Mouse (Mus musculus) lung, postnatal 0 days (tissue): ENCODE data around the gene Zfp507. TPM values are rescaled to one million over a fixed set of nuclear protein-coding genes. Genes with fewer than 3 reads are reported as not detected.

ENCODE experiments used
- ATAC-seq: fragments of 200-750 bp; cut with Nextera tagmentation; 2 replicates; pipeline ENCODE4 v1.8.0; 2017; ENCODE audit warnings: moderate library complexity
- DNase-seq: peaks from one replicate; pipeline ENCODE4 v3.0.0-alpha.2; 2016; ENCODE audit warnings: low spot score
- H3K27ac ChIP-seq: fragments of 300-500 bp; sonication (generic); 2 replicates; pipeline ENCODE4 v1.5.1; 2014; ENCODE audit warnings: antibody characterized with exemption, mild to moderate bottlenecking, low read length, mixed read lengths
- H3K27me3 ChIP-seq: fragments of 300-500 bp; sonication (generic); replicated peaks from 2 replicates; pipeline ENCODE4 v1.6.1; 2014; ENCODE audit warnings: low read length, mixed read lengths; ENCODE audit not compliant: insufficient read depth
- H3K36me3 ChIP-seq: fragments of 300-500 bp; sonication (generic); 2 replicates; pipeline ENCODE4 v1.6.1; 2014; ENCODE audit warnings: low read length, mixed read lengths; ENCODE audit not compliant: insufficient read depth
- H3K4me1 ChIP-seq: fragments of 300-500 bp; sonication (generic); 2 replicates; pipeline ENCODE4 v1.6.1; 2014; ENCODE audit warnings: antibody characterized with exemption, low read depth, low read length, mixed read lengths; ENCODE audit not compliant: insufficient read depth
- H3K4me2 ChIP-seq: fragments of 300-500 bp; sonication (generic); replicated peaks from 2 replicates; pipeline ENCODE4 v1.6.1; 2014; ENCODE audit warnings: low read depth, mild to moderate bottlenecking, low read length, moderate library complexity, mixed read lengths
- H3K4me3 ChIP-seq: fragments of 300-500 bp; sonication (generic); 2 replicates; pipeline ENCODE4 v1.5.1; 2014; ENCODE audit warnings: low read depth, low read length
- H3K9ac ChIP-seq: fragments of 300-500 bp; sonication (generic); replicated peaks from 2 replicates; pipeline ENCODE4 v1.6.1; 2014; ENCODE audit warnings: low read depth, mild to moderate bottlenecking
- H3K9me3 ChIP-seq: fragments of 300-500 bp; sonication (generic); 2 replicates; pipeline ENCODE4 v1.6.1; 2016; ENCODE audit warnings: low read length, mixed read lengths
- CTCF ChIP-seq: IDR thresholded peaks from 2 replicates; pipeline ENCODE4 v1.5.1; 2016; ENCODE audit warnings: antibody characterized with exemption, mild to moderate bottlenecking
- EP300 ChIP-seq: IDR thresholded peaks from 2 replicates; pipeline ENCODE4 v1.6.1; 2016; ENCODE audit warnings: antibody characterized with exemption, mild to moderate bottlenecking, control low read depth
- WGBS: fragments of 180-500 bp; shearing (Covaris S2); extraction: QIAGEN DNeasy Blood & Tissue Kit; methylation state at CpG from one replicate; pipeline ENCODE4 v1.1.7; 2014; 5-methylcytosine and 5-hydroxymethylcytosine counted together
- polyA plus RNA-seq: library from polyadenylated mRNA; unstranded; fragments of >200 nt; fragmentation: Nextera tagmentation; extraction: Ambion mirVana; gene quantifications from 2 replicates; pipeline ENCODE4 v1.2.1, GENCODE M21; 2015

Gene Zfp507
- polyA plus RNA-seq, 1 experiment from 2014 or later: 6.9 TPM

DNA sequence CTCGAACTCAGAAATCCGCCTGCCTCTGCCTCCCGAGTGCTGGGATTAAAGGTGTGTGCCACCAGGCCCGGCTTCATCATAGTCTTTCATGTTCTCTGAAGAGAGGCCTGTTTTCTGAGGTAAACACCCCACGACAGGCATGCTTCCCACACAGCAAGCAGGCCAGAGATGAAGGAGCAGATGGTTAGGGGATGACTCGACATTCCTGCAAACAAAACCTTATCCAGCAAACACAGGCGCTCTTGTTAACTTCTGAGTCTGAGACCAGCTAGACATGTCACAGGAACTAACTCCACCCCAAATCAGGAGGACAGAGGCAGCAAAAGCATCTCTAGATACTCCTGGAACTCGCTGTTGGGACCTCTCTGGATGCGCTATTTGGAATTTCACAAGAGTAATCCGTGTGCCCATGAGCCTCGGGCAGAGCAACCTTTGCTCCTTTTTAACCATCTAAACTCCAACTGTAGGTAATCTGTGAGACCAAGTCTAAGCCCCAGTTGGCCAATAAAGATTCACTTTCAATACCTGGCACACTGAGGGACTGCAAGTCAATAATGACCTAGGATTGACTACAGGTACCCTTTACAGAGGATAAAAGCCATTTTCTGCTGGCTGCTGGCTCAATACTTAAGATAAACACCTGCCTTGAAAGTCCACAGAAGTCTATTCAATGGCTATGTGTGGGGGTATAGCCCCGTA, 10.5 kb downstream of the Zfp507 start:
- Histone ChIP-seq H3K4me3 (no peak overlapping the region), H3K9ac (no peak overlapping the region), H3K27ac (no peak overlapping the region), H3K4me1 (no peaks in the 10 kb centered on the region; the same call in 1 of the 2 replicates), H3K4me2 (no peak overlapping the region), H3K36me3 (peaks cover 42% of the 10 kb centered on the region), H3K27me3 (no peaks in the 10 kb centered on the region), H3K9me3 (no peaks in the 10 kb centered on the region)
- ATAC-seq (no peak), DNase-seq (no peak)
- 77% methylated on average over 12 of the region's 12 CpGs for WGBS
- TF ChIP-seq CTCF (no peak), EP300 (no peak)

DNA sequence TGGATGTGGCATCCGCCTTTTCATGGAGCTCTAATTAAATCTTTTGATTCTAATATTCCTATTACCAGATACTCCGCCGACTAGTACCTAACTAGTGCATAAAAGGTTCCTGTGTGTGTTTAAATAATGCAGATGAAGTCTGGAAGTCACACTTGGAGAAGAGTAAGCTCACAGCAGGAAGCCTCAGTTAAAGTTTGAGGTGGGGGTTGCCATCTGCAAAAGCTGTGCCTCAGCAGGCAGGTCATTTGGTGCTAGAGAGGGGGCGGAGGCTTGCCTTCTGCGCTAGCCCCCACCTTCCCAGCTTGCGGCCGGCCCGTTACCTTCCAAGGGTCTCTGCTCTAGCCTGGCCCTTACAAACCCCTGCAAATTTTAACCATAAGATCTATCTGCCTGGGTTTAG, 11.9 kb downstream of the Zfp507 start:
- no peak for DNase-seq
- Histone ChIP-seq H3K9me3 (no peaks in the 10 kb centered on the region), H3K4me2 (no peak overlapping the region), H3K4me1 (no peaks in the 10 kb centered on the region; the same call in 1 of the 2 replicates), H3K27me3 (no peaks in the 10 kb centered on the region), H3K4me3 (no peak overlapping the region), H3K9ac (no peak overlapping the region), H3K27ac (no peak overlapping the region), H3K36me3 (peaks cover 47% of the 10 kb centered on the region)
- TF ChIP-seq CTCF: no peak
- TF ChIP-seq EP300: no peak
- ATAC-seq: no peak
- 84% methylated on average over 8 of the region's 8 CpGs for WGBS

DNA sequence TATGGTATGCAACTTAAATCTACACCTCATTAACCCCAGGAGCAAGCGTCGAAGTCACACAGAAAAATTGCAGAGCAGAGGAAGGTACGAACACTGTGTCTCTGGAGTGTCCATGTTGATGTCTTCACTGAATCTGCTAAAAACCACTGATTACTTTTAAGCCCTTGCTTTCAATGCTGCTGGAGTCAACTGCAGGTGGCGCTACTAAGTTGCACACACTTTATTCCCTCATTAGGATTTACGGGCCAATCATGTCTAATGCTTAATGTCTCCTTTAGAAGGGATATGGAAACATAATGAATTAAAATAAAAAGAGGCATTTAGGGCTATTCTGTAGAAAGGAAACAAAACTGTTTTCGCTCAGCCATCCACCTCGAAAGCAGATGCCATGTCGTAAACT, 12.6 kb downstream of the Zfp507 start:
- peak; percentile 42 for DNase-seq
- Histone ChIP-seq H3K9ac (no peak overlapping the region), H3K36me3 (peaks cover 44% of the 10 kb centered on the region), H3K27ac (no peak overlapping the region), H3K27me3 (no peaks in the 10 kb centered on the region), H3K4me2 (no peak overlapping the region), H3K9me3 (no peaks in the 10 kb centered on the region), H3K4me1 (no peaks in the 10 kb centered on the region; the same call in 1 of the 2 replicates), H3K4me3 (no peak overlapping the region)
- TF ChIP-seq EP300: no peak
- TF ChIP-seq CTCF: peak; percentile 72
- no peak for ATAC-seq
- 82% methylated on average over 8 of the region's 8 CpGs for WGBS

DNA sequence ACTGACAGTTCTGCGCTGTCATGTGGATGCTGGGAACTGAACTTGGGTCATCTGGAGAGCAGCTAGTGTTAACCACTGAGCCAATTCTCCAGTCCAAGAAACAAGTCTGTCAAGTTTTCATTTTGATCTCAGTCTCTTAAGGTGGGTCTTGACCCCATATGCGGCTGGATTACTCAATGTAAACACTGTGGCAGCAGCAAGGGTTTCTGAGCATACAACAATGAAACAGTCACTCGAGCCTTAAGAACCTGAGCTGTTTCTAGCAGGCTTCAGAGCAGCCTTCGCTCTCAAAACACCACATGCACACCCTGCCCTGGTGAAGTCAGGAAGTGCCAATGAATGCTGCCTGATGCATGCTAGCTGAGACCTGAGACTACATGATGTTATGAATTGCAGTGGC, 17.2 kb downstream of the Zfp507 start:
- no peaks in the 10 kb centered on the region for H3K4me1 ChIP-seq
- H3K9ac ChIP-seq: no peak overlapping the region
- H3K27me3 ChIP-seq: no peaks in the 10 kb centered on the region
- ATAC-seq (peak; percentile 90), DNase-seq (peak; percentile 77)
- peaks cover 13% of the 10 kb centered on the region for H3K36me3 ChIP-seq
- TF ChIP-seq EP300 (peak; percentile 21; the same call in 1 of the 2 replicates), CTCF (no peak)
- H3K4me2 ChIP-seq: no peak overlapping the region
- no peak overlapping the region for H3K27ac ChIP-seq
- H3K4me3 ChIP-seq: no peak overlapping the region
- no peaks in the 10 kb centered on the region for H3K9me3 ChIP-seq
- WGBS: 35% methylated on average over 4 of the region's 4 CpGs

DNA sequence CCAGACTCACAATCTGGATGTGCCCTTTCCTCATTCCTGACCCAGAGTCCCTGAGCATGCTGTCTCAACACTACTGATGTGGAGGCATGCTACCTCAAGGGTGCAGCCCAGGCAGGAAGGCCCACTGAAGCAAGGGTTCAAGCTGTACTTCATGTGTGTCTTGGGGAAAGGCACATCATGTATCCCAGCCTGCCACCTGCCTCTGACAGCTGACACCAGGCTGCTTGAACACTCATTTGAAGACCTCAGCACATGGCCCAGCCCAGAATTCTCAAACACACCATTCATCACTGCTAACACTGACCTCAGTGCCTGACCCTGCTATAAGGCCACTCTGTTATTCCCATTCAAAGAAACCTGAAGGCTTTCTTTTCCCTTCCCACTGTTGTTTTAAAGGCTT, 20.6 kb downstream of the Zfp507 start:
- DNase-seq (no peak), ATAC-seq (no peak)
- Histone ChIP-seq H3K4me1 (no peaks in the 10 kb centered on the region), H3K9me3 (no peaks in the 10 kb centered on the region), H3K27me3 (no peaks in the 10 kb centered on the region), H3K4me3 (no peak overlapping the region), H3K9ac (no peak overlapping the region), H3K4me2 (no peak overlapping the region), H3K27ac (no peak overlapping the region), H3K36me3 (peaks cover 14% of the 10 kb centered on the region; the same call in 1 of the 2 replicates)
- TF ChIP-seq CTCF: no peak
- TF ChIP-seq EP300: no peak

DNA sequence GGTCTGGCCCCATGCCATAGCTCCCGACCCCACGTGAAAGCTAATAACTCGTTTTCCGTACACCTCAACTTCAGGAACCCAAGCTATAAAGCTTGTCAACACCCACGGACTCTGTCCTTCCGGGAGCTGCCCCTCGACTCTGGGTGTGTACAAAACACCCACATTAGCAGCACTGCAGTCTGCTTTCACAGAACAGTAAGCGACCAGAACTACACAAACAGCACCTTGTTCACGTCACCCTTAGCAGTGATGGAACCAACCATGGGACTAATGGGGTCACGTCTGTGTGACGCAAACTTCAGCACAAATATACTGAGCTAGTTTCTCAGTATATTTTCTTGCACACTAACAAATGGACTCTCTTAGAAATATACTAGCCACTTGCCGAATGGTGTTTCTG, 28.7 kb downstream of the Zfp507 start:
- ATAC-seq (no peak), DNase-seq (no peak)
- Histone ChIP-seq H3K36me3 (peaks cover 35% of the 10 kb centered on the region; the same call in 1 of the 2 replicates), H3K4me2 (no peak overlapping the region), H3K27ac (no peak overlapping the region), H3K9ac (no peak overlapping the region), H3K9me3 (no peaks in the 10 kb centered on the region), H3K4me1 (no peaks in the 10 kb centered on the region), H3K27me3 (no peaks in the 10 kb centered on the region), H3K4me3 (no peak overlapping the region)
- no peak for TF ChIP-seq CTCF
- no peak for TF ChIP-seq EP300
- 90% methylated on average over 12 of the region's 12 CpGs for WGBS
